8 mouse cellular contexts compared by ENCODE assay signal in genomic region chr12:69168461-69169106, GRCm38 (mm10). TPM values are rescaled to one million over a fixed set of nuclear protein-coding genes. Genes with fewer than 3 reads are reported as not detected.
DNase-seq lines count a peak whose midpoint lies in the region; ATAC-seq and TF ChIP-seq lines count a peak whose summit lies in the region.

Gene Lrr1 (plus strand): TSS chr12:69168814.

- H3K9ac ChIP-seq in intestine, postnatal 0 days (ENCODE audit: low read depth, low read length), result peak within 1 kb of the TSS; percentile 68
- peak within 1 kb of the TSS; percentile 82 for H3K9ac ChIP-seq in midbrain, embryonic 11.5 days (ENCODE audit: low read length)

- WGBS in embryonic facial prominence, embryonic 10.5 days, result under 1% methylated on average over 40 of the region's 40 CpGs
- under 1% methylated on average over 40 of the region's 40 CpGs for WGBS in intestine, postnatal 0 days
- WGBS in midbrain, embryonic 11.5 days, result under 1% methylated on average over 40 of the region's 40 CpGs

- peak; percentile 91 for DNase-seq in adrenal gland, postnatal 14 days
- DNase-seq in embryonic facial prominence, embryonic 10.5 days (ENCODE audit: low spot score), result peak; percentile 87
- DNase-seq in left cerebral cortex, postnatal 4 days, result peak; percentile 88
- DNase-seq in midbrain, embryonic 11.5 days (ENCODE audit: low spot score, missing footprints), result peak; percentile 98
- DNase-seq in right cerebral cortex, postnatal 4 days, result peak; percentile 79
- peak; percentile 92 for DNase-seq in yolk sac, embryonic 10.5 days (ENCODE audit: low spot score)

- H3K4me1 ChIP-seq in embryonic facial prominence, embryonic 10.5 days, result peaks cover 16% of the 10 kb centered on the region
- no peaks in the 10 kb centered on the region for H3K4me1 ChIP-seq in intestine, postnatal 0 days (replicated peaks; ENCODE audit: control insufficient read depth, insufficient read depth, low read length)
- H3K4me1 ChIP-seq in midbrain, embryonic 11.5 days (ENCODE audit: control insufficient read depth, insufficient read depth, low read length), result peaks cover 4% of the 10 kb centered on the region; the same call in 1 of the 2 replicates

- H3K27ac ChIP-seq in embryonic facial prominence, embryonic 10.5 days (replicated peaks), result peak within 1 kb of the TSS; percentile 96
- no peak within 1 kb of the TSS for H3K27ac ChIP-seq in intestine, postnatal 0 days (ENCODE audit: low read depth, low read length)
- peak within 1 kb of the TSS; percentile 54 for H3K27ac ChIP-seq in midbrain, embryonic 11.5 days (ENCODE audit: low read depth, low read length)

- intact Hi-C loops in left cerebral cortex, postnatal 4 days (cut with DNase I), result no loop called here

- H3K27me3 ChIP-seq in embryonic facial prominence, embryonic 10.5 days (replicated peaks; ENCODE audit: low read depth, poor library complexity, severe bottlenecking), result no peaks in the 10 kb centered on the region
- H3K27me3 ChIP-seq in intestine, postnatal 0 days (replicated peaks; ENCODE audit: control insufficient read depth, insufficient read depth, low read length), result no peaks in the 10 kb centered on the region
- H3K27me3 ChIP-seq in midbrain, embryonic 11.5 days (ENCODE audit: control insufficient read depth, insufficient read depth, low read length), result no peaks in the 10 kb centered on the region

- peak within 1 kb of the TSS; percentile 94 for H3K4me2 ChIP-seq in intestine, postnatal 0 days (replicated peaks; ENCODE audit: low read depth)
- H3K4me2 ChIP-seq in midbrain, embryonic 11.5 days, result peak within 1 kb of the TSS; percentile 89

- H3K4me3 ChIP-seq in embryonic facial prominence, embryonic 10.5 days, result peak within 1 kb of the TSS; percentile 83
- peak within 1 kb of the TSS; percentile 78 for H3K4me3 ChIP-seq in intestine, postnatal 0 days (ENCODE audit: low read depth, low read length)
- peak within 1 kb of the TSS; percentile 63 for H3K4me3 ChIP-seq in midbrain, embryonic 11.5 days (ENCODE audit: low read depth, low read length)

- no peaks in the 10 kb centered on the region for H3K9me3 ChIP-seq in embryonic facial prominence, embryonic 10.5 days
- H3K9me3 ChIP-seq in intestine, postnatal 0 days (ENCODE audit: control insufficient read depth), result no peaks in the 10 kb centered on the region
- no peaks in the 10 kb centered on the region for H3K9me3 ChIP-seq in midbrain, embryonic 11.5 days (ENCODE audit: control insufficient read depth, low read length)

- H3K36me3 ChIP-seq in embryonic facial prominence, embryonic 10.5 days (replicated peaks), result peaks cover 15% of the 10 kb centered on the region
- H3K36me3 ChIP-seq in intestine, postnatal 0 days (ENCODE audit: control insufficient read depth, insufficient read depth), result no peaks in the 10 kb centered on the region
- no peaks in the 10 kb centered on the region for H3K36me3 ChIP-seq in midbrain, embryonic 11.5 days (ENCODE audit: control insufficient read depth, insufficient read depth, low read length)

- peak; percentile 91 for ATAC-seq in granulocyte monocyte progenitor cell, adult 5-6 weeks (replicated peaks; ENCODE audit: poor library complexity, severe bottlenecking)
- peak; percentile 91 for ATAC-seq in intestine, postnatal 0 days
- peak; percentile 98 for ATAC-seq in midbrain, embryonic 11.5 days (ENCODE audit: low FRiP score)

- TF ChIP-seq CTCF in intestine, postnatal 0 days (IDR thresholded peaks at IDR 0.05; ENCODE audit: low read depth), result 0 out of 2 replicates have a peak, but pooled peaks have one; percentile 11

RNA-seq across cellular contexts. Expression of gene Lrr1, which starts in this region (rescaled TPM):
- total RNA-seq in adrenal gland, postnatal 14 days (2021), result 1.3 and 2.3 TPM in 2 replicates
- polyA plus RNA-seq in embryonic facial prominence, embryonic 10.5 days (2016; fragmentation: Nextera tagmentation; extraction: Ambion mirVana), result 29.4 and 31.2 TPM in 2 replicates
- total RNA-seq in granulocyte monocyte progenitor cell, adult 5-6 weeks (2014; fragmentation: Nextera tagmentation), result 24.0 and 29.8 TPM in 2 replicates
- 12.3 and 15.8 TPM in 2 replicates for total RNA-seq in granulocyte monocyte progenitor cell, adult 5-6 weeks (2017)
- polyA plus RNA-seq in intestine, postnatal 0 days (2015; fragmentation: Nextera tagmentation; extraction: Ambion mirVana), result 3.5 and 5.5 TPM in 2 replicates
- total RNA-seq in left cerebral cortex, postnatal 4 days (2021), result 1 to 10 TPM; 1.5 to 2.9 TPM
- polyA plus RNA-seq in midbrain, embryonic 11.5 days (2014; fragmentation: Nextera tagmentation; extraction: Ambion mirVana), result 28.9 and 31.1 TPM in 2 replicates
